Mouse (Mus musculus) liver, adult 2 months (tissue): ENCODE data around the gene Tmem107. TPM values are rescaled to one million over a fixed set of nuclear protein-coding genes. Genes with fewer than 3 reads are reported as not detected.

ENCODE experiments used
- DNase-seq: peaks from one replicate; pipeline ENCODE4 v3.0.0-alpha.2; 2011; ENCODE audit warnings: low read depth, low spot score; ENCODE audit errors: extremely low read depth
- H3K27ac ChIP-seq: fragments of 200-500 bp; replicated peaks from 2 replicates; pipeline ENCODE4 v1.5.1; 2012; ENCODE audit warnings: low read depth, mild to moderate bottlenecking, control low read depth, inconsistent platforms, low read length; ENCODE audit not compliant: insufficient read depth
- H3K27me3 ChIP-seq: fragments of 200-500 bp; 2 replicates; pipeline ENCODE4 v1.6.1; 2012; ENCODE audit warnings: mild to moderate bottlenecking, moderate library complexity, low read length, inconsistent platforms; ENCODE audit not compliant: control insufficient read depth, insufficient read depth
- H3K36me3 ChIP-seq: fragments of 200-500 bp; 2 replicates; pipeline ENCODE4 v1.6.1; 2012; ENCODE audit warnings: low read length, inconsistent platforms; ENCODE audit not compliant: control insufficient read depth, insufficient read depth
- H3K4me1 ChIP-seq: fragments of 200-500 bp; 2 replicates; pipeline ENCODE4 v1.6.1; 2011; ENCODE audit warnings: low read length; ENCODE audit not compliant: control insufficient read depth, insufficient read depth
- H3K4me3 ChIP-seq: fragments of 200-500 bp; 2 replicates; pipeline ENCODE4 v1.5.1; 2011; ENCODE audit warnings: low read depth, mild to moderate bottlenecking, control low read depth, low read length, moderate library complexity; ENCODE audit not compliant: insufficient read depth
- H3K79me2 ChIP-seq: fragments of 200-500 bp; 2 replicates; pipeline ENCODE4 v1.6.1; 2012; ENCODE audit warnings: inconsistent platforms, mild to moderate bottlenecking, low read length, moderate library complexity; ENCODE audit not compliant: control insufficient read depth, insufficient read depth
- H3K9ac ChIP-seq: fragments of 200-500 bp; 2 replicates; pipeline ENCODE4 v1.6.1; 2012; ENCODE audit warnings: low read depth, mild to moderate bottlenecking, control low read depth, inconsistent platforms, low read length
- CTCF ChIP-seq: fragments of 200-500 bp; IDR thresholded peaks from 2 replicates; pipeline ENCODE4 v1.5.1; 2011; ENCODE audit warnings: low read depth, low read length, control low read depth
- POLR2A ChIP-seq: fragments of 200-500 bp; IDR thresholded peaks from 2 replicates; pipeline ENCODE4 v1.6.1; 2011; ENCODE audit warnings: low read length, control low read depth; ENCODE audit not compliant: insufficient read depth; ENCODE audit errors: extremely low read depth
- WGBS: fragments of 180-500 bp; shearing (Covaris S2); methylation state at CpG from one replicate; pipeline ENCODE4 v1.1.7; 2018; 5-methylcytosine and 5-hydroxymethylcytosine counted together
- polyA plus RNA-seq: library from polyadenylated mRNA; depleted of rRNA; stranded (reverse); fragments of >200 nt; gene quantifications from 2 replicates; pipeline ENCODE4 v1.2.3, GENCODE M21; 2012
- total RNA-seq: library from RNA; depleted of rRNA; stranded (reverse); fragments of >200 nt; gene quantifications from 2 replicates; pipeline ENCODE4 v1.2.3, GENCODE M21; 2014

Gene Tmem107
- total and polyA plus RNA-seq, 2 experiments, result 2.2 to 4.7 TPM

DNA sequence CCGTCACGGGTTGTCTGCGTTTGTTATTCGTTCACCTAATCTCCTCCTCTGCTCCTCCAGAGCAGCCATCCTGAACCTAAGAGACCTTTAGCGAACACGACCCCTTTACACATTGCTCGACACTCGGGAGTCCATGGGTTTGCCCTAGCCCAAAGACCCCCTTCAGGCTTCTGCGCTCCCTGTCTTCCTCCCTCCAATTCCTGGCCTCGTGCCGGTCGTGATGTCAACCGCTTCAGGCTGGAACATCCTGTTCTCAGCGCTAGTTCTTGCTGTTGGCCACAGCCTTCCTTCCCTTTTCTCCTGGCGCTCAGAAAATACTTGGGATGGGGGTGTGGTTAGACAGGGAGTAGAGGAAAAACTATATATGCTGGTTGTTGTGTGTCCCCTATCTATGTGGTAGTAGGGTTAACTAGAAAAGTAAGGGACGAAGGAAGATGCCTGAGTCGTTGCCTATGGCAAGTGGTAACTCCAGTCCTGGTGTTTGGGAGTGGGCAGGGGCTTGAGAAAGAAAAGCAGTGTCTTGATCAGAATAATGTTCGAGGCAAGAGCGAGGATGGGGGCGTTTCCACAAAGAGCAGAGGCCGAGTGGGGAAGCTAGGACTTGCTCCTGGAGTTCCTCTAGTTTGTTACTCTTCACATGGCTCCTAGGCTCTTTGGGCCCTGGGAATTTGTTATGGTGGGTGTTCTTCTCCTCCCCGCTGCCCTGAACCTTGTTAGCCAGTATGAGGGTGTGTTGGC lies 28.7 kb downstream of the Tmem107 start:
- 5% methylated on average over 22 of the region's 22 CpGs for WGBS
- peaks cover 12% of the 10 kb centered on the region for H3K4me1 ChIP-seq
- TF ChIP-seq POLR2A (no peak), CTCF (no peak)
- H3K4me3 ChIP-seq, result peak overlapping the region; percentile 62
- H3K27me3 ChIP-seq, result no peaks in the 10 kb centered on the region
- H3K27ac ChIP-seq, result peak overlapping the region; percentile 90
- DNase-seq, result peak; percentile 60
- peaks cover 13% of the 10 kb centered on the region; the same call in 1 of the 2 replicates for H3K79me2 ChIP-seq
- H3K9ac ChIP-seq, result peak overlapping the region; percentile 72
- H3K36me3 ChIP-seq, result peaks cover 38% of the 10 kb centered on the region

GRCm38 (mm10) chr11:69099915-69100345 lies 29.3 kb downstream of the Tmem107 start:
- Histone ChIP-seq H3K27me3 (no peaks in the 10 kb centered on the region), H3K27ac (peak overlapping the region; percentile 90), H3K9ac (peak overlapping the region; percentile 72), H3K4me1 (peaks cover 12% of the 10 kb centered on the region), H3K36me3 (peaks cover 44% of the 10 kb centered on the region), H3K79me2 (peaks cover 13% of the 10 kb centered on the region; the same call in 1 of the 2 replicates), H3K4me3 (peak overlapping the region; percentile 62)
- DNase-seq, result peak; percentile 55
- TF ChIP-seq CTCF, result peak; percentile 25; the same call in 1 of the 2 replicates
- no peak for TF ChIP-seq POLR2A
- WGBS, result 7% methylated on average over 23 of the region's 23 CpGs

- DNase-seq, result no peak
- no peak overlapping the region for H3K4me3 ChIP-seq
- peaks cover 50% of the 10 kb centered on the region for H3K36me3 ChIP-seq
- 87% methylated on average over 20 of the region's 20 CpGs for WGBS
- TF ChIP-seq CTCF (no peak), POLR2A (no peak)
- peaks cover 12% of the 10 kb centered on the region for H3K4me1 ChIP-seq
- no peaks in the 10 kb centered on the region for H3K27me3 ChIP-seq
- no peak overlapping the region for H3K27ac ChIP-seq
- peaks cover 13% of the 10 kb centered on the region; the same call in 1 of the 2 replicates for H3K79me2 ChIP-seq
- H3K9ac ChIP-seq, result no peak overlapping the region
These were observed 30.2 kb downstream of the Tmem107 start for GRCm38 (mm10) chr11:69100639-69101360.

DNA sequence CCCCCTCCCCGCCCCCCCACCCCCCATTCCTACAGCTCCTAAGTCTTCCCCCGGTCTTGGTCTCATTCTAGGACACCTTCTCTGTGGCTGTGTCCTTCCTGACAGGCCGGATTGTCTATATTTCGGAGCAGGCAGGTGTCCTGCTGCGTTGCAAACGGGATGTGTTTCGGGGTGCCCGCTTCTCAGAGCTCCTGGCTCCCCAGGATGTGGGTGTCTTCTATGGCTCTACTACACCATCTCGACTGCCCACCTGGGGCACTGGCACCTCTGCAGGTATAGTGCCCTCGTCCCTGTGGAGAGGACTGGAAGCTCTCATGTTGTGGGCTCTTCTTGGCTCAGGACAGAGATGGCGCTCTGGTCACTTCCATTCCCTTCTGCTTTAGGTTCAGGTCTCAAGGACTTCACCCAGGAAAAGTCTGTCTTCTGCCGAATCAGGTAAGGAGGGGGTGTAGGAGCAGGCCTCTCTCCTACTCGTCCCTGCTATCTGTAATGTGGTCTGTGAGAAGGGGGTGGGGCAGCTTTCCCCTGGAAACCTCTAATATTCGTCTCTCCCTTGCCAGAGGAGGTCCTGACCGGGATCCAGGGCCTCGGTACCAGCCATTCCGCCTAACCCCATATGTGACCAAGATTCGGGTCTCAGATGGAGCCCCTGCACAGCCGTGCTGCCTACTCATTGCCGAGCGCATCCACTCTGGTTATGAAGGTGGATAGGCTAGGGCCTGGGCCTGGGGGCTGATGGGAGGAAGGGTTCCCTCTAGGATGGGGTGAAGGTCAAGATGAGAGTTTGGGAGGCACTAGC lies 31.2 kb downstream of the Tmem107 start:
- Histone ChIP-seq H3K36me3 (peaks cover 55% of the 10 kb centered on the region), H3K79me2 (peaks cover 13% of the 10 kb centered on the region; the same call in 1 of the 2 replicates), H3K4me1 (peaks cover 12% of the 10 kb centered on the region), H3K4me3 (no peak overlapping the region), H3K27ac (no peak overlapping the region), H3K27me3 (no peaks in the 10 kb centered on the region), H3K9ac (no peak overlapping the region)
- TF ChIP-seq POLR2A (no peak), CTCF (no peak)
- DNase-seq, result no peak
- 95% methylated on average over 21 of the region's 21 CpGs for WGBS

- TF ChIP-seq CTCF (no peak), POLR2A (no peak)
- peaks cover 13% of the 10 kb centered on the region; the same call in 1 of the 2 replicates for H3K79me2 ChIP-seq
- H3K4me1 ChIP-seq, result peaks cover 12% of the 10 kb centered on the region
- H3K4me3 ChIP-seq, result no peak overlapping the region
- no peak overlapping the region for H3K27ac ChIP-seq
- no peak overlapping the region for H3K9ac ChIP-seq
- peaks cover 60% of the 10 kb centered on the region for H3K36me3 ChIP-seq
- DNase-seq, result no peak
- no peaks in the 10 kb centered on the region for H3K27me3 ChIP-seq
- WGBS, result 94% methylated on average over 7 of the region's 7 CpGs
These were observed 31.8 kb downstream of the Tmem107 start for GRCm38 (mm10) chr11:69102403-69102725.
